Mouse (Mus musculus): ENCODE results near the gene Syt14.

DNA sequence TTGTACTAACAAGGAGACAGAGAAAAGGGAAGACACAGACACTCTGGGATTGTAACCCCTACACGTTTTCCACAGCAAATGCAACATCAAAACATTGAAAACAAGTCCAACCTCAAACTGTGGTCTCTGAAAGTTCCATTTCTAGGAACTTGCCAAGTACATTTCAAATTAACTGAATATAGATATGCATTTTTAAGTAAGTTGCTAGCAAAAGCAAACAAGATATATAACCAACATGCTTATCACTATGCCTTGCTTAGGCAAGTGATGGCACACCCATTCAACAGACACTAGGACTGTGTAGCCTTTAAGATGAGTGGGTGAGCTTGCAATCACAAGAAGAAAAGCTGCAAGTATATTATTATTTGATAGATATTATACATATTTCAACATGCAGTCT, 54.5 kb downstream of the Syt14 start:
- TF ChIP-seq CTCF (IDR thresholded peaks at IDR 0.05; ENCODE audit: low read depth, low read length) (no peak), GATA1 (IDR thresholded peaks at IDR 0.05; ENCODE audit: borderline replicate concordance, low read length) (no peak)

Measured in G1E (cell line).